Mouse (Mus musculus): ENCODE measurements around the gene Mepce. TPM values are rescaled to one million over a fixed set of nuclear protein-coding genes. Genes with fewer than 3 reads are reported as not detected.
"Not testable (repeated sequence)": the region's sequence is repeated elsewhere in the genome, so short reads cannot be mapped to it uniquely, and the experiment has no call there.

Mepce gene
- total RNA-seq, 4 experiments from 2014 or later: 23.0 to 24.2 (median 23.3) TPM

- DNase-seq (ENCODE audit: low spot score in 2 of 2): peak; percentile 78 to 84
Observed at GRCm38 (mm10) chr5:137759971-137760412, 27.5 kb downstream of the Mepce start.

GRCm38 (mm10) chr5:137758921-137759534 is 28.4 kb downstream of the Mepce start:
- DNase-seq (ENCODE audit: low spot score in 2 of 2): no peak

GRCm38 (mm10) chr5:137757887-137758286 is 29.6 kb downstream of the Mepce start:
- DNase-seq (ENCODE audit: low spot score in 2 of 2): no peak

- DNase-seq (ENCODE audit: low spot score in 2 of 2): peak; percentile 79 to 83
Observed at GRCm38 (mm10) chr5:137756882-137757661, 30.4 kb downstream of the Mepce start.

- DNase-seq (ENCODE audit: low spot score in 2 of 2): no peak
Observed at GRCm38 (mm10) chr5:137756106-137756505, 31.3 kb downstream of the Mepce start.

- DNase-seq (ENCODE audit: low spot score in 2 of 2): no peak
Observed at GRCm38 (mm10) chr5:137755425-137755824, 32.0 kb downstream of the Mepce start.

- no peak for DNase-seq (ENCODE audit: low spot score in 2 of 2)
Observed at GRCm38 (mm10) chr5:137753111-137753832, 34.2 kb downstream of the Mepce start.

GRCm38 (mm10) chr5:137751988-137752387 is 35.5 kb downstream of the Mepce start:
- DNase-seq (ENCODE audit: low spot score in 2 of 2): no peak

- no peak for DNase-seq (ENCODE audit: low spot score in 2 of 2)
Observed at GRCm38 (mm10) chr5:137751221-137751887, 36.1 kb downstream of the Mepce start.

GRCm38 (mm10) chr5:137750212-137750611 is 37.2 kb downstream of the Mepce start:
- not testable (repeated sequence) for DNase-seq (ENCODE audit: low spot score in 2 of 2)

GRCm38 (mm10) chr5:137749196-137749836 is 38.1 kb downstream of the Mepce start:
- DNase-seq (ENCODE audit: low spot score in 2 of 2): no peak

GRCm38 (mm10) chr5:137748130-137748770 is 39.2 kb downstream of the Mepce start:
- no peak for DNase-seq (ENCODE audit: low spot score in 2 of 2)

GRCm38 (mm10) chr5:137747326-137747961 is 40.0 kb downstream of the Mepce start:
- DNase-seq (ENCODE audit: low spot score in 2 of 2): no peak

- no peak for DNase-seq (ENCODE audit: low spot score in 2 of 2)
Observed at GRCm38 (mm10) chr5:137746851-137747325, 40.6 kb downstream of the Mepce start.

GRCm38 (mm10) chr5:137746282-137746850 is 41.1 kb downstream of the Mepce start:
- DNase-seq (ENCODE audit: low spot score in 2 of 2): peak in 1 of 2 experiments; percentile 44

- peak; percentile 78 to 83 for DNase-seq (ENCODE audit: low spot score in 2 of 2)
Observed at GRCm38 (mm10) chr5:137745214-137746171, 42.0 kb downstream of the Mepce start, which contains the start of gene Tsc22d4. TSS of gene Tsc22d4 (plus strand) at chr5:137745730.

- no peak for DNase-seq (ENCODE audit: low spot score in 2 of 2)
Observed at GRCm38 (mm10) chr5:137744197-137744596, 43.3 kb downstream of the Mepce start.

GRCm38 (mm10) chr5:137742836-137743235 is 44.6 kb downstream of the Mepce start:
- no peak for DNase-seq (ENCODE audit: low spot score in 2 of 2)
